Mouse (Mus musculus) liver, postnatal 0 days (tissue): ENCODE measurements around the gene Gm17359. TPM values are rescaled to one million over a fixed set of nuclear protein-coding genes. Genes with fewer than 3 reads are reported as not detected.

ENCODE experiments used
- ATAC-seq: fragments of 200-750 bp; cut with Nextera tagmentation; 2 replicates; pipeline ENCODE4 v1.8.0; 2017; ENCODE audit warnings: mild to moderate bottlenecking, moderate library complexity
- DNase-seq: peaks from one replicate; pipeline ENCODE4 v3.0.0-alpha.2; 2016
- H3K27ac ChIP-seq: fragments of 300-500 bp; sonication (generic); 2 replicates; pipeline ENCODE4 v1.5.1; 2014; ENCODE audit warnings: antibody characterized with exemption, moderate library complexity, mild to moderate bottlenecking, low read depth
- H3K27me3 ChIP-seq: fragments of 300-500 bp; sonication (generic); 2 replicates; pipeline ENCODE4 v1.6.1; 2014; ENCODE audit warnings: low read length, control low read depth, mixed read lengths; ENCODE audit not compliant: insufficient read depth
- H3K36me3 ChIP-seq: fragments of 300-500 bp; sonication (generic); replicated peaks from 2 replicates; pipeline ENCODE4 v1.6.1; 2014; ENCODE audit warnings: mild to moderate bottlenecking, control low read depth, low read length, moderate library complexity, mixed read lengths; ENCODE audit not compliant: insufficient read depth
- H3K4me1 ChIP-seq: fragments of 300-500 bp; sonication (generic); 2 replicates; pipeline ENCODE4 v1.6.1; 2014; ENCODE audit warnings: antibody characterized with exemption, mild to moderate bottlenecking, control low read depth; ENCODE audit not compliant: insufficient read depth
- H3K4me2 ChIP-seq: fragments of 300-500 bp; sonication (generic); 2 replicates; pipeline ENCODE4 v1.6.1; 2014; ENCODE audit warnings: low read depth, mild to moderate bottlenecking, low read length, moderate library complexity, mixed read lengths
- H3K4me3 ChIP-seq: fragments of 300-500 bp; sonication (generic); 2 replicates; pipeline ENCODE4 v1.5.1; 2014; ENCODE audit warnings: low read depth, low read length
- H3K9ac ChIP-seq: fragments of 300-500 bp; sonication (generic); replicated peaks from 2 replicates; pipeline ENCODE4 v1.6.1; 2014; ENCODE audit warnings: mild to moderate bottlenecking, moderate library complexity
- H3K9me3 ChIP-seq: fragments of 300-500 bp; sonication (generic); 2 replicates; pipeline ENCODE4 v1.6.1; 2016; ENCODE audit warnings: mild to moderate bottlenecking, control low read depth, low read length, mixed read lengths
- CTCF ChIP-seq: sonication (generic); IDR thresholded peaks from 2 replicates; pipeline ENCODE4 v1.5.1; 2016; ENCODE audit warnings: antibody characterized with exemption, low read depth
- EP300 ChIP-seq: IDR thresholded peaks from 2 replicates; pipeline ENCODE4 v1.6.1; 2016; ENCODE audit warnings: antibody characterized with exemption, low read depth, mild to moderate bottlenecking
- WGBS: fragments of 180-500 bp; shearing (Covaris S2); extraction: QIAGEN DNeasy Blood & Tissue Kit; methylation state at CpG from one replicate; pipeline ENCODE4 v1.1.7; 2014; ENCODE audit not compliant: insufficient replicate concordance; 5-methylcytosine and 5-hydroxymethylcytosine counted together
- polyA plus RNA-seq: library from polyadenylated mRNA; unstranded; fragments of >200 nt; fragmentation: Nextera tagmentation; extraction: Ambion mirVana; gene quantifications from 2 replicates; pipeline ENCODE4 v1.2.1, GENCODE M21; 2015

Gene Gm17359
- polyA plus RNA-seq, 1 experiment from 2014 or later = 0.09 TPM

- no peak for TF ChIP-seq EP300
- TF ChIP-seq CTCF = no peak; the same call in 1 of the 2 replicates
- Histone ChIP-seq H3K9ac (no peak overlapping the region), H3K27me3 (no peaks in the 10 kb centered on the region), H3K9me3 (no peaks in the 10 kb centered on the region), H3K27ac (no peak overlapping the region), H3K36me3 (no peaks in the 10 kb centered on the region), H3K4me1 (0 out of 2 replicates have a peak, but pooled peaks cover 3% of the 10 kb centered on the region), H3K4me2 (no peak overlapping the region), H3K4me3 (no peak overlapping the region)
- ATAC-seq (peak; percentile 40; the same call in 1 of the 2 replicates), DNase-seq (no peak)
- 57% methylated on average over 5 of the region's 5 CpGs for WGBS
Observed at GRCm38 (mm10) chr3:79296049-79296448, 40.4 kb upstream of the Gm17359 start.

- Histone ChIP-seq H3K4me3 (no peak overlapping the region), H3K9ac (no peak overlapping the region), H3K9me3 (no peaks in the 10 kb centered on the region), H3K4me2 (no peak overlapping the region), H3K36me3 (no peaks in the 10 kb centered on the region), H3K27ac (no peak overlapping the region), H3K27me3 (no peaks in the 10 kb centered on the region), H3K4me1 (0 out of 2 replicates have a peak, but pooled peaks cover 3% of the 10 kb centered on the region)
- 76% methylated on average over 3 of the region's 3 CpGs for WGBS
- ATAC-seq (no peak), DNase-seq (no peak)
- TF ChIP-seq CTCF (no peak), EP300 (no peak)
Observed at GRCm38 (mm10) chr3:79296586-79296985, 39.9 kb upstream of the Gm17359 start.

GRCm38 (mm10) chr3:79297281-79297680 is 39.2 kb upstream of the Gm17359 start:
- no peaks in the 10 kb centered on the region for H3K36me3 ChIP-seq
- 79% methylated on average over 4 of the region's 4 CpGs for WGBS
- no peak overlapping the region for H3K27ac ChIP-seq
- 0 out of 2 replicates have a peak, but pooled peaks cover 3% of the 10 kb centered on the region for H3K4me1 ChIP-seq
- DNase-seq (no peak), ATAC-seq (no peak)
- H3K9ac ChIP-seq = no peak overlapping the region
- no peaks in the 10 kb centered on the region for H3K27me3 ChIP-seq
- no peak overlapping the region for H3K4me2 ChIP-seq
- TF ChIP-seq EP300 (no peak), CTCF (no peak)
- H3K9me3 ChIP-seq = no peaks in the 10 kb centered on the region
- no peak overlapping the region for H3K4me3 ChIP-seq

GRCm38 (mm10) chr3:79299401-79299800 is 37.1 kb upstream of the Gm17359 start:
- H3K27ac ChIP-seq = no peak overlapping the region
- H3K4me1 ChIP-seq = 0 out of 2 replicates have a peak, but pooled peaks cover 3% of the 10 kb centered on the region
- TF ChIP-seq CTCF = no peak
- WGBS = 81% methylated on average over 15 of the region's 15 CpGs
- H3K27me3 ChIP-seq = no peaks in the 10 kb centered on the region
- H3K9me3 ChIP-seq = no peaks in the 10 kb centered on the region
- H3K4me2 ChIP-seq = no peak overlapping the region
- H3K4me3 ChIP-seq = no peak overlapping the region
- no peak for ATAC-seq
- H3K9ac ChIP-seq = no peak overlapping the region
- H3K36me3 ChIP-seq = no peaks in the 10 kb centered on the region
- no peak for DNase-seq

- Histone ChIP-seq H3K9ac (no peak overlapping the region), H3K4me2 (no peak overlapping the region), H3K9me3 (no peaks in the 10 kb centered on the region), H3K36me3 (no peaks in the 10 kb centered on the region), H3K27ac (no peak overlapping the region), H3K27me3 (no peaks in the 10 kb centered on the region), H3K4me3 (no peak overlapping the region), H3K4me1 (no peaks in the 10 kb centered on the region)
- ATAC-seq (no peak), DNase-seq (no peak)
- TF ChIP-seq CTCF (no peak), EP300 (no peak)
- 77% methylated on average over 4 of the region's 4 CpGs for WGBS
Observed at GRCm38 (mm10) chr3:79308605-79309004, 27.9 kb upstream of the Gm17359 start.

GRCm38 (mm10) chr3:79310184-79310583 is 26.3 kb upstream of the Gm17359 start:
- TF ChIP-seq EP300 = no peak
- Histone ChIP-seq H3K4me1 (no peaks in the 10 kb centered on the region), H3K27ac (no peak overlapping the region), H3K9me3 (no peaks in the 10 kb centered on the region), H3K9ac (no peak overlapping the region), H3K27me3 (no peaks in the 10 kb centered on the region), H3K4me3 (no peak overlapping the region), H3K4me2 (no peak overlapping the region), H3K36me3 (no peaks in the 10 kb centered on the region)
- 78% methylated on average over 7 of the region's 7 CpGs for WGBS
- DNase-seq (no peak), ATAC-seq (no peak)

GRCm38 (mm10) chr3:79311895-79312294 is 24.6 kb upstream of the Gm17359 start:
- no peak for DNase-seq
- H3K9ac ChIP-seq = no peak overlapping the region
- no peaks in the 10 kb centered on the region for H3K9me3 ChIP-seq
- H3K4me1 ChIP-seq = no peaks in the 10 kb centered on the region
- no peak for ATAC-seq
- H3K4me2 ChIP-seq = no peak overlapping the region
- no peaks in the 10 kb centered on the region for H3K36me3 ChIP-seq
- TF ChIP-seq CTCF (no peak), EP300 (no peak)
- no peaks in the 10 kb centered on the region for H3K27me3 ChIP-seq
- no peak overlapping the region for H3K27ac ChIP-seq
- no peak overlapping the region for H3K4me3 ChIP-seq
